Mouse (Mus musculus) liver, embryonic 15.5 days (tissue): ENCODE data around the gene Tnfsf13. TPM values are rescaled to one million over a fixed set of nuclear protein-coding genes. Genes with fewer than 3 reads are reported as not detected.
"Not testable (repeated sequence)": the region's sequence is repeated elsewhere in the genome, so short reads cannot be mapped to it uniquely, and the experiment has no call there.

ENCODE experiments used
- ATAC-seq: fragments of 200-750 bp; cut with Nextera tagmentation; 2 replicates; pipeline ENCODE4 v1.8.0; 2017; ENCODE audit warnings: moderate number of reproducible peaks, mild to moderate bottlenecking, moderate library complexity; ENCODE audit not compliant: insufficient read depth
- H3K27ac ChIP-seq: fragments of 300-500 bp; sonication (generic); replicated peaks from 2 replicates; pipeline ENCODE4 v1.5.1; 2015; ENCODE audit warnings: mild to moderate bottlenecking, inconsistent platforms
- H3K27me3 ChIP-seq: fragments of 300-500 bp; sonication (generic); 2 replicates; pipeline ENCODE4 v1.6.1; 2015; ENCODE audit warnings: mild to moderate bottlenecking, inconsistent platforms
- H3K36me3 ChIP-seq: fragments of 300-500 bp; sonication (generic); replicated peaks from 2 replicates; pipeline ENCODE4 v1.6.1; 2015; ENCODE audit warnings: moderate library complexity, mild to moderate bottlenecking, inconsistent platforms
- H3K4me1 ChIP-seq: fragments of 300-500 bp; sonication (generic); replicated peaks from 2 replicates; pipeline ENCODE4 v1.6.1; 2015; ENCODE audit warnings: inconsistent platforms
- H3K4me2 ChIP-seq: fragments of 300-500 bp; sonication (generic); 2 replicates; pipeline ENCODE4 v1.6.1; 2015; ENCODE audit warnings: moderate library complexity, mild to moderate bottlenecking, inconsistent platforms
- H3K4me3 ChIP-seq: fragments of 300-500 bp; sonication (generic); replicated peaks from 2 replicates; pipeline ENCODE4 v1.5.1; 2015; ENCODE audit warnings: mild to moderate bottlenecking, inconsistent platforms
- H3K9ac ChIP-seq: fragments of 300-500 bp; sonication (generic); 2 replicates; pipeline ENCODE4 v1.6.1; 2015; ENCODE audit warnings: moderate library complexity, mild to moderate bottlenecking, inconsistent platforms
- H3K9me3 ChIP-seq: fragments of 300-500 bp; sonication (generic); replicated peaks from 2 replicates; pipeline ENCODE4 v1.6.1; 2016; ENCODE audit warnings: inconsistent platforms
- WGBS: fragments of 180-500 bp; shearing (Covaris S2); methylation state at CpG from one replicate; pipeline ENCODE4 v1.1.7; 2015; ENCODE audit warnings: mixed read lengths; ENCODE audit not compliant: insufficient replicate concordance; 5-methylcytosine and 5-hydroxymethylcytosine counted together
- polyA plus RNA-seq: library from polyadenylated mRNA; unstranded; fragments of >200 nt; fragmentation: Nextera tagmentation; extraction: Ambion mirVana; gene quantifications from 2 replicates; pipeline ENCODE4 v1.2.1, GENCODE M21; 2015

Tnfsf13 gene
- polyA plus RNA-seq, 1 experiment from 2014 or later: 0.15 TPM

GRCm38 (mm10) chr11:69703814-69704612 lies 18.4 kb upstream of the Tnfsf13 start:
- 57% methylated on average over 8 of the region's 8 CpGs for WGBS
- ATAC-seq: no peak
- Histone ChIP-seq H3K27ac (no peak overlapping the region), H3K27me3 (no peaks in the 10 kb centered on the region), H3K4me3 (no peak overlapping the region), H3K4me1 (peaks cover 20% of the 10 kb centered on the region), H3K4me2 (no peak overlapping the region), H3K36me3 (no peaks in the 10 kb centered on the region), H3K9me3 (no peaks in the 10 kb centered on the region), H3K9ac (no peak overlapping the region)

- not testable (repeated sequence) for ATAC-seq, H3K9me3 ChIP-seq, H3K27ac ChIP-seq, H3K4me2 ChIP-seq, H3K36me3 ChIP-seq, H3K4me3 ChIP-seq, H3K27me3 ChIP-seq, H3K9ac ChIP-seq
- 72% methylated on average over 3 of the region's 3 CpGs for WGBS
- peaks cover 22% of the 10 kb centered on the region for H3K4me1 ChIP-seq
Measured at GRCm38 (mm10) chr11:69703381-69703780, 17.8 kb upstream of the Tnfsf13 start.

GRCm38 (mm10) chr11:69702886-69703285 lies 17.3 kb upstream of the Tnfsf13 start:
- H3K4me3 ChIP-seq, H3K27me3 ChIP-seq, H3K27ac ChIP-seq, H3K9me3 ChIP-seq, H3K9ac ChIP-seq, H3K36me3 ChIP-seq, ATAC-seq, H3K4me2 ChIP-seq: not testable (repeated sequence)
- peaks cover 22% of the 10 kb centered on the region for H3K4me1 ChIP-seq
- 76% methylated on average over 10 of the region's 10 CpGs for WGBS

- H3K27me3 ChIP-seq: peaks cover 14% of the 10 kb centered on the region
- no peak overlapping the region for H3K4me3 ChIP-seq
- 30% methylated on average over 1 of the region's 1 CpGs for WGBS
- H3K4me1 ChIP-seq: peaks cover 21% of the 10 kb centered on the region
- no peak overlapping the region for H3K9ac ChIP-seq
- H3K9me3 ChIP-seq: no peaks in the 10 kb centered on the region
- no peak overlapping the region for H3K4me2 ChIP-seq
- H3K36me3 ChIP-seq: no peaks in the 10 kb centered on the region
- no peak overlapping the region for H3K27ac ChIP-seq
- ATAC-seq: no peak
Measured at GRCm38 (mm10) chr11:69699595-69699994, 14.0 kb upstream of the Tnfsf13 start.

- Histone ChIP-seq H3K4me2 (no peak overlapping the region), H3K36me3 (no peaks in the 10 kb centered on the region), H3K9ac (no peak overlapping the region), H3K4me3 (no peak overlapping the region), H3K4me1 (peaks cover 18% of the 10 kb centered on the region), H3K27ac (no peak overlapping the region), H3K27me3 (peaks cover 15% of the 10 kb centered on the region), H3K9me3 (no peaks in the 10 kb centered on the region)
- ATAC-seq: no peak
- 54% methylated on average over 5 of the region's 5 CpGs for WGBS
Measured at GRCm38 (mm10) chr11:69698574-69698973, 13.0 kb upstream of the Tnfsf13 start.

DNA sequence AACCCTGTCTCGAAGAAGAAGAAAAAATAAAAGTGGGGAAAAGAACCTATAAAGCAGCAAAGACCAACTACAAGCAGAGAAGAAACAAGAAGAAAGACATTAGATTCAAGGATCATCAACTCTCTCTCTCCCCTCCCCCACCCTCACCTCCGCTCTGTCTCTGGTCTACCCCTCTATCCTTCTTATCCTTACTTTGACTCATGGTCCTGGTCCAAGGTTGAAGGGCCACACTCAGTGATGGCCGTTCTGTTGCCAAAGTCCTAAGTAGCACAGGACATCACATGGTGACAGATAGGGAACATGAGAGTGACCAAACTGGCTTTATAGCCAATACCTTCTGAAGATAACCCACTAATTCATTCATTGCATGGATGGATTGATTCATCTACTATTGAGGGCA lies 11.8 kb upstream of the Tnfsf13 start:
- H3K4me3 ChIP-seq: no peak overlapping the region
- no peak for ATAC-seq
- H3K27me3 ChIP-seq: peaks cover 15% of the 10 kb centered on the region
- H3K9me3 ChIP-seq: no peaks in the 10 kb centered on the region
- H3K36me3 ChIP-seq: no peaks in the 10 kb centered on the region
- 82% methylated on average over 3 of the region's 3 CpGs for WGBS
- no peak overlapping the region for H3K27ac ChIP-seq
- no peak overlapping the region for H3K4me2 ChIP-seq
- peaks cover 29% of the 10 kb centered on the region for H3K4me1 ChIP-seq
- no peak overlapping the region for H3K9ac ChIP-seq

GRCm38 (mm10) chr11:69695361-69696181 lies 10.0 kb upstream of the Tnfsf13 start, which contains the start of the genes Tnfsf12 and Tnfsfm13:
Gene Tnfsf12, minus strand, starts transcription at chr11:69695849.
Gene Tnfsfm13, minus strand, starts transcription at chr11:69696098.
- WGBS: 10% methylated on average over 41 of the region's 41 CpGs
- H3K4me3 ChIP-seq: peak within 1 kb of the TSS; percentile 56
- peak; percentile 56 for ATAC-seq
- peak within 1 kb of the TSS; percentile 68 for H3K4me2 ChIP-seq
- H3K9me3 ChIP-seq: no peaks in the 10 kb centered on the region
- peak within 1 kb of the TSS; percentile 51 for H3K9ac ChIP-seq
- no peaks in the 10 kb centered on the region for H3K36me3 ChIP-seq
- H3K27ac ChIP-seq: peak within 1 kb of the TSS; percentile 71
- H3K27me3 ChIP-seq: peaks cover 15% of the 10 kb centered on the region
- H3K4me1 ChIP-seq: peaks cover 33% of the 10 kb centered on the region

DNA sequence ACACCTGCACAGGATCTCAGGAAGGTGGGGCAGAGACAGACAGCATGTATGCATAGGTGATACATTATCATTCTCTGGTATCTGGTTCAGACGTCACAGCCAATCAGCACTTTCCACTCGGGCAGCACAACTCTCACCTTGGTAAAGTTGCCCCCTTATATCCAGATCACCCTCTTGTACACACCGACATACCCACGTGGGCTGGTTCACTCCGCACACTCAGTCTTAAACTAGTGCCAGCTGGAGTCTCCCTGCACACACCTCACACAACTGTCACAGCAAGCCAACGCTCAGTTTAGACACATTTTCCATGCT lies 9.4 kb upstream of the Tnfsf13 start:
- no peaks in the 10 kb centered on the region for H3K9me3 ChIP-seq
- no peaks in the 10 kb centered on the region for H3K36me3 ChIP-seq
- H3K4me3 ChIP-seq: peak overlapping the region; percentile 56
- H3K4me2 ChIP-seq: peak overlapping the region; percentile 68
- 44% methylated on average over 6 of the region's 6 CpGs for WGBS
- no peak overlapping the region for H3K27ac ChIP-seq
- peaks cover 33% of the 10 kb centered on the region for H3K4me1 ChIP-seq
- H3K27me3 ChIP-seq: peaks cover 15% of the 10 kb centered on the region
- peak overlapping the region; percentile 51; the same call in 1 of the 2 replicates for H3K9ac ChIP-seq
- ATAC-seq: no peak

- H3K36me3 ChIP-seq: no peaks in the 10 kb centered on the region
- H3K27me3 ChIP-seq: peaks cover 15% of the 10 kb centered on the region
- H3K4me2 ChIP-seq: no peak overlapping the region
- WGBS: 50% methylated on average over 11 of the region's 11 CpGs
- no peaks in the 10 kb centered on the region for H3K9me3 ChIP-seq
- H3K9ac ChIP-seq: no peak overlapping the region
- H3K27ac ChIP-seq: no peak overlapping the region
- no peak for ATAC-seq
- peaks cover 24% of the 10 kb centered on the region for H3K4me1 ChIP-seq
- no peak overlapping the region for H3K4me3 ChIP-seq
Measured at GRCm38 (mm10) chr11:69693421-69693965, 7.9 kb upstream of the Tnfsf13 start.

GRCm38 (mm10) chr11:69692863-69693262 lies 7.3 kb upstream of the Tnfsf13 start:
- H3K4me1 ChIP-seq: peaks cover 24% of the 10 kb centered on the region
- WGBS: 58% methylated on average over 6 of the region's 6 CpGs
- no peak overlapping the region for H3K9ac ChIP-seq
- H3K4me3 ChIP-seq: no peak overlapping the region
- H3K27ac ChIP-seq: no peak overlapping the region
- H3K9me3 ChIP-seq: no peaks in the 10 kb centered on the region
- peaks cover 15% of the 10 kb centered on the region for H3K27me3 ChIP-seq
- no peaks in the 10 kb centered on the region for H3K36me3 ChIP-seq
- ATAC-seq: no peak
- no peak overlapping the region for H3K4me2 ChIP-seq

GRCm38 (mm10) chr11:69692196-69692811 lies 6.7 kb upstream of the Tnfsf13 start:
- Histone ChIP-seq H3K4me3 (no peak overlapping the region), H3K4me2 (no peak overlapping the region), H3K4me1 (peaks cover 24% of the 10 kb centered on the region), H3K9ac (no peak overlapping the region), H3K9me3 (no peaks in the 10 kb centered on the region), H3K36me3 (no peaks in the 10 kb centered on the region), H3K27me3 (peaks cover 15% of the 10 kb centered on the region), H3K27ac (no peak overlapping the region)
- ATAC-seq: no peak
- 25% methylated on average over 9 of the region's 9 CpGs for WGBS
